Mouse (Mus musculus): Measurements from ENCODE around the gene Ppp1r27. TPM values are rescaled to one million over a fixed set of nuclear protein-coding genes. Genes with fewer than 3 reads are reported as not detected.

Ppp1r27 gene
- polyA plus RNA-seq, 1 experiment, result not detected

DNA sequence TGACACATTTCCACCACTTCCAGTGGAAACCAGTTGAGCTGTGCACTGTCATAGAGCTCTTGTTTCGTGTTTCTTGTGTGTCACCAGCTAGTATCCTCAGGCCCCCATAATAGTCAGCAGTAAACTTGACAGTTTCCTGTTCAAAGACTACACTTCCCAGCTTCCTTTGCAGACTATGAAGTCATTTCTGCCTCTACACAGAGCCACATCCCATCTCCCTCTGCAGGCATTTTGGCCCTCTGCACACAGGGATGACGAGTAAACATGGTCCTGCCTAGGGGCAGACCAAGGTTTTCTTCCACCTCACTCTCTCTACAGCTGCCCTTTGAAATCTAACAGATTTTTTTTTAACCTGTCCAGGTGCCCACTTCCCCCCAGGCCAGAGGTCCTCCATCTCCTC lies 3.5 kb downstream of the Ppp1r27 start:
- 56% methylated on average over 2 of the region's 2 CpGs for WGBS
- no peak for DNase-seq (ENCODE audit: low read depth in 1 of 2, low spot score in 2 of 2)
- TF ChIP-seq POLR2A (IDR thresholded peaks at IDR 0.05; ENCODE audit: low read depth, low read length) (no peak), CTCF (IDR thresholded peaks at IDR 0.05; ENCODE audit: extremely low read depth, insufficient read depth, insufficient read length, insufficient replicate concordance) (no peak)
- no peak overlapping the region for H3K27ac ChIP-seq (ENCODE audit: insufficient read depth, low read length)
- H3K36me3 ChIP-seq (ENCODE audit: control insufficient read depth, insufficient read depth, low read length), result peaks cover 22% of the 10 kb centered on the region
- no peaks in the 10 kb centered on the region for H3K27me3 ChIP-seq (ENCODE audit: control insufficient read depth, insufficient read depth, low read length)
- H3K4me3 ChIP-seq (ENCODE audit: extremely low read depth, insufficient read depth, insufficient read length), result no peak overlapping the region
- peaks cover 14% of the 10 kb centered on the region for H3K4me1 ChIP-seq (ENCODE audit: control insufficient read depth, insufficient read depth, insufficient read length)

DNA sequence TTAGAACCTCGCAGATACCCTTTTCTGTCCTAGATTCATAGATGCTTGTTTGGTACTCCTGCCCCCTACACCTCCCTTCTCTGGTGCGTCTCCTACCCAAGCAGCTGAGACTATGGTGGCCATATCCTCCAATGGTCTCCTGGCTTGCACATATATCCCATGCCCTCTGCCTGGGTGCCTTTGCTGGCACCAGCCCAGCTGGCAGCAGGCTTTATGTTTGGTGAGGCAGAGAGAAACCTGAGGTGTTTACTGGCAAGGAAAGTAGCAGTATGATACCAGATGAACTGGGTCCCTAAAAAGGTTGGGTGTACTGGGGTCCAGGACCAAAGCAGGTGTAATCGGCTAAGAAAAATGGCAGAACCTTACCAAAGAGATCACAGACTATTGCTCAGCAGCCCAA lies 5.0 kb downstream of the Ppp1r27 start:
- no peaks in the 10 kb centered on the region for H3K27me3 ChIP-seq (ENCODE audit: control insufficient read depth, insufficient read depth, low read length)
- no peak overlapping the region for H3K4me3 ChIP-seq (ENCODE audit: extremely low read depth, insufficient read depth, insufficient read length)
- H3K36me3 ChIP-seq (ENCODE audit: control insufficient read depth, insufficient read depth, low read length), result peaks cover 23% of the 10 kb centered on the region
- WGBS, result 90% methylated on average over 3 of the region's 3 CpGs
- DNase-seq (ENCODE audit: low read depth in 1 of 2, low spot score in 2 of 2), result no peak
- H3K4me1 ChIP-seq (ENCODE audit: control insufficient read depth, insufficient read depth, insufficient read length), result peaks cover 14% of the 10 kb centered on the region
- TF ChIP-seq POLR2A (IDR thresholded peaks at IDR 0.05; ENCODE audit: low read depth, low read length) (no peak), CTCF (IDR thresholded peaks at IDR 0.05; ENCODE audit: extremely low read depth, insufficient read depth, insufficient read length, insufficient replicate concordance) (no peak)
- no peak overlapping the region for H3K27ac ChIP-seq (ENCODE audit: insufficient read depth, low read length)

DNA sequence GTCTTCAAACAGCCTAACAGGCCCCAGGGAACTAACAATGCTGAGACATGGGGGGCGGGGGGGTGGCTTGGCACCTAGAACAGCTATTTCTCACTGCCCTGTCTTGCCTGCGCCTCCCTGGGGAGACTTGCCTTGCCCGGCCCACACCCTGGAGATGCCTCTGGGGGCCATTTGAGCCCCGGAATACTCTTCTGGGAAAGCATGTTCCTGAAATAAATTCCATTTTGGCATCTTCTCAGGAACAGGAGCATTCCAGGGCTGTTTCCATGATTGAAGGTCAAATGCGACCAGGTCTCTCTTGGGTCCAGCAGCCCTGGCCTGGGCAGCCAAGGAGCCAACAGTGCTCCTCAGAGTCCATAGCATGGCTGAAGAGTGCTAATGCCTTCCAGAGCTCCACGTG lies 8.6 kb downstream of the Ppp1r27 start:
- WGBS, result 92% methylated on average over 6 of the region's 6 CpGs
- Histone ChIP-seq H3K27me3 (ENCODE audit: control insufficient read depth, insufficient read depth, low read length) (no peaks in the 10 kb centered on the region), H3K36me3 (ENCODE audit: control insufficient read depth, insufficient read depth, low read length) (peaks cover 23% of the 10 kb centered on the region), H3K27ac (ENCODE audit: insufficient read depth, low read length) (no peak overlapping the region), H3K4me3 (ENCODE audit: extremely low read depth, insufficient read depth, insufficient read length) (no peak overlapping the region), H3K4me1 (ENCODE audit: control insufficient read depth, insufficient read depth, insufficient read length) (peaks cover 7% of the 10 kb centered on the region)
- DNase-seq (ENCODE audit: low read depth in 1 of 2, low spot score in 2 of 2), result no peak
- TF ChIP-seq CTCF (IDR thresholded peaks at IDR 0.05; ENCODE audit: extremely low read depth, insufficient read depth, insufficient read length, insufficient replicate concordance), result no peak
- TF ChIP-seq POLR2A (IDR thresholded peaks at IDR 0.05; ENCODE audit: low read depth, low read length), result no peak

DNA sequence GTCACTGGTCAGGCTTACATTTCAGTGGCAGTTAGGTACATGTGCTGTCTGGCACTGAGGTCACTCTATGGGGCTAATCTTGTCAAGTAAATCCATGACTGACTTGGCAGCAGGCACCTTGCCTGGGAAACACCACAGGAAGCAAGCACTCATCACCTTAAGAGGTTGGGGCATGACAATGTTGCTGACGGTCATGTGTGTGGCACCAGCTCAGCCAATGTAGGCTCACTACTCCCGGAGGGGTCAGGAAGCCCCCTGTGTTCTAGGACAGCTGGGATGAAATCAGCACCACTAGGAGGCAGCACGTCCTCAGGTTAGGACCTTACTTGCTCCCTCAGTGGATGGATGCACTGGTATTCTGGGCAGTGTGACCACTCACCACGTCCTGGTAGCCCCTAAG lies 9.0 kb downstream of the Ppp1r27 start:
- peaks cover 7% of the 10 kb centered on the region for H3K4me1 ChIP-seq (ENCODE audit: control insufficient read depth, insufficient read depth, insufficient read length)
- no peak for DNase-seq (ENCODE audit: low read depth in 1 of 2, low spot score in 2 of 2)
- no peaks in the 10 kb centered on the region for H3K27me3 ChIP-seq (ENCODE audit: control insufficient read depth, insufficient read depth, low read length)
- TF ChIP-seq POLR2A (IDR thresholded peaks at IDR 0.05; ENCODE audit: low read depth, low read length) (no peak), CTCF (IDR thresholded peaks at IDR 0.05; ENCODE audit: extremely low read depth, insufficient read depth, insufficient read length, insufficient replicate concordance) (no peak; the same call in 1 of the 2 replicates)
- H3K27ac ChIP-seq (ENCODE audit: insufficient read depth, low read length), result no peak overlapping the region
- WGBS, result 85% methylated on average over 4 of the region's 4 CpGs
- peaks cover 23% of the 10 kb centered on the region for H3K36me3 ChIP-seq (ENCODE audit: control insufficient read depth, insufficient read depth, low read length)
- H3K4me3 ChIP-seq (ENCODE audit: extremely low read depth, insufficient read depth, insufficient read length), result no peak overlapping the region

DNA sequence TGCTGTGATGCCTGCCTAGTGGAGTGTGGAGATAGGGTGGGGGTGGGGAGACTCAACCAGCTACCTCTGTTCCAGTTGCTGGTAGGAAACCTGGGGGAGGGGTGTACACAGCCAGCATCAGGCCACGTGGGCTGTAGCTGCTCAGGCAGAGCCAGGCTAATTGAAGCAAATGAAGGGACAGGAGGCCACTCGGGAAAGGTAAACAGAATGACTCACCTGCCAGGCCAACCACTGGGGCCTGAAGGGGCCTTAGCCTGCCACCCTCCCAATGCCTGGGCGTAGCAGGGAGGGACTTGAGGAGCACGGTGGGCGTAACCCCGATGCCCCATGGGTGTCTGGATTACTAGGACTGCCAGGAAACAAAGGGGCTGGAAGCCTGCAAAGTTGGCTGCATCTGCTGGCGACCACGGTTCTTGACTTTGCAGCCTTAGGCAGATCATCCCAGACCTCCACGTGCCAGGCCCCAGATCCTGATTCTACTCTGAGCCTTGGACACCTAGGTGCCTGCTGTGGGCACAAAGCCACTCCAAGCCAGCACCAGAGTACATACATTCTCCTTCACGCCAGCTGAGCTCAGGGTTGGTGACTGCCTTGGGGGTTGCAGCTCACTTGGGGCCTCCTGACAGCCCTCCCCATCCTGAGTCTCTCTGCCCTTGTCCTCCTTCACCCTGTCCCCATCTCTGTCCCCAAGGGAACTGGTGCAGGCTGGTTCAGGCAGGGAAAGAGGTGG lies 11.5 kb downstream of the Ppp1r27 start:
- no peak for DNase-seq (ENCODE audit: low read depth in 1 of 2, low spot score in 2 of 2)
- TF ChIP-seq POLR2A (IDR thresholded peaks at IDR 0.05; ENCODE audit: low read depth, low read length) (no peak), CTCF (IDR thresholded peaks at IDR 0.05; ENCODE audit: extremely low read depth, insufficient read depth, insufficient read length, insufficient replicate concordance) (no peak)
- Histone ChIP-seq H3K27me3 (ENCODE audit: control insufficient read depth, insufficient read depth, low read length) (no peaks in the 10 kb centered on the region), H3K4me1 (ENCODE audit: control insufficient read depth, insufficient read depth, insufficient read length) (peaks cover 7% of the 10 kb centered on the region), H3K4me3 (ENCODE audit: extremely low read depth, insufficient read depth, insufficient read length) (no peak overlapping the region), H3K27ac (ENCODE audit: insufficient read depth, low read length) (no peak overlapping the region), H3K36me3 (ENCODE audit: control insufficient read depth, insufficient read depth, low read length) (peaks cover 18% of the 10 kb centered on the region)
- WGBS, result 57% methylated on average over 10 of the region's 10 CpGs

DNA sequence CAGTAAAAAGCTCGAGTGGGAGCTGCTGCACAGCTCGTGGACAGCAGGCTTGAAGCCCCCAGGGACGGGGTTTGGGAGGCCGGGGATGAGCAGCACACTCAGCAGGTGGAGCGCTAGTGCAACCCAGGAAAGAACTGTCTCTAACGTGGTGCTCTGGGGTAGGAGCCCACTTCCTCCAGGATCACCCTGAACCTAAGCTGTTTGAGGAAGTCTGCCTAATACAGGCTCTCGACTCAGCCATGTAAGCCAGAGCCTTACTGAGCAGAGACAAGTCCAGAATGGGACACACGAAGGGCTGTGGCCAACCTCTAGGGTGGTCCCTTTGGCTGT lies 12.0 kb downstream of the Ppp1r27 start:
- no peaks in the 10 kb centered on the region for H3K27me3 ChIP-seq (ENCODE audit: control insufficient read depth, insufficient read depth, low read length)
- WGBS, result 15% methylated on average over 8 of the region's 8 CpGs
- H3K4me3 ChIP-seq (ENCODE audit: extremely low read depth, insufficient read depth, insufficient read length), result no peak overlapping the region
- H3K27ac ChIP-seq (ENCODE audit: insufficient read depth, low read length), result no peak overlapping the region
- no peak for DNase-seq (ENCODE audit: low read depth in 1 of 2, low spot score in 2 of 2)
- peaks cover 13% of the 10 kb centered on the region for H3K36me3 ChIP-seq (ENCODE audit: control insufficient read depth, insufficient read depth, low read length)
- TF ChIP-seq POLR2A (IDR thresholded peaks at IDR 0.05; ENCODE audit: low read depth, low read length) (no peak), CTCF (IDR thresholded peaks at IDR 0.05; ENCODE audit: extremely low read depth, insufficient read depth, insufficient read length, insufficient replicate concordance) (no peak)
- H3K4me1 ChIP-seq (ENCODE audit: control insufficient read depth, insufficient read depth, insufficient read length), result peaks cover 7% of the 10 kb centered on the region

DNA sequence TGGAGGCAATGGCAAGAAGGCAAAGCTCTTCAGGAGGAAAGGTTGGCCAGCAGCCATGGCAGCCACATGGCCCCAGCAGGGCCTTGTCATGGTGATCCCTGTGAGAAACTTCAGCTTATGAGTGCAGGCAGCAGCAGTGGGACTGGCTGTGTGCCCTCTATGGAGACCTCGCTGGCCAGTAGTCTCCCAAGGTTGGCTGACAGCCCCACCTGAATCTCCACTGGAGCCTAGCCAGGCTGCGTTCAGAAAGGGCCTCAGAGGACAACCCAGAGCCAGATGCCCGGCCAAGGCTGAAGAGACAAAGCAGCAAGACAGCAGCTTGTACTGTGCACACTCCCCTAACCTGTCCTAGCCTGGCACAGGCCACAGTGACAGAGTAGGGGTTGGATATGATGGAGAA lies 12.4 kb downstream of the Ppp1r27 start:
- no peak overlapping the region for H3K27ac ChIP-seq (ENCODE audit: insufficient read depth, low read length)
- no peaks in the 10 kb centered on the region for H3K27me3 ChIP-seq (ENCODE audit: control insufficient read depth, insufficient read depth, low read length)
- TF ChIP-seq POLR2A (IDR thresholded peaks at IDR 0.05; ENCODE audit: low read depth, low read length) (no peak), CTCF (IDR thresholded peaks at IDR 0.05; ENCODE audit: extremely low read depth, insufficient read depth, insufficient read length, insufficient replicate concordance) (no peak)
- H3K36me3 ChIP-seq (ENCODE audit: control insufficient read depth, insufficient read depth, low read length), result peaks cover 10% of the 10 kb centered on the region
- H3K4me3 ChIP-seq (ENCODE audit: extremely low read depth, insufficient read depth, insufficient read length), result no peak overlapping the region
- WGBS, result 80% methylated on average over 3 of the region's 3 CpGs
- no peak for DNase-seq (ENCODE audit: low read depth in 1 of 2, low spot score in 2 of 2)
- H3K4me1 ChIP-seq (ENCODE audit: control insufficient read depth, insufficient read depth, insufficient read length), result peaks cover 7% of the 10 kb centered on the region
